Mouse (Mus musculus) cerebellum, adult 11-12 months (tissue): ENCODE data around the gene Rock2.
"Not testable (repeated sequence)": the region's sequence is repeated elsewhere in the genome, so short reads cannot be mapped to it uniquely, and the experiment has no call there.

ENCODE experiments used
- DNase-seq: peaks from one replicate; pipeline ENCODE4 v3.0.0; 2022

Gene Rock2

GRCm38 (mm10) chr12:17001211-17001610 is 106.5 kb downstream of the Rock2 start:
- DNase-seq: no peak

- no peak for DNase-seq
Measured at GRCm38 (mm10) chr12:17009466-17009865, 114.8 kb downstream of the Rock2 start.

- DNase-seq: peak; percentile 29
Measured at GRCm38 (mm10) chr12:17011100-17011870, 116.6 kb downstream of the Rock2 start, which contains the start of gene 2410004P03Rik. TSS of gene 2410004P03Rik (minus strand) at chr12:17011727.

GRCm38 (mm10) chr12:17012067-17012899 is 117.6 kb downstream of the Rock2 start:
- no peak for DNase-seq

- DNase-seq: no peak
Measured at GRCm38 (mm10) chr12:17015711-17016110, 121.0 kb downstream of the Rock2 start.

GRCm38 (mm10) chr12:17018468-17018867 is 123.8 kb downstream of the Rock2 start:
- no peak for DNase-seq

- DNase-seq: not testable (repeated sequence)
Measured at GRCm38 (mm10) chr12:17021125-17021524, 126.4 kb downstream of the Rock2 start.

- no peak for DNase-seq
Measured at GRCm38 (mm10) chr12:17022145-17022544, 127.5 kb downstream of the Rock2 start.

GRCm38 (mm10) chr12:17024554-17025110 is 129.9 kb downstream of the Rock2 start:
- DNase-seq: no peak

GRCm38 (mm10) chr12:17032694-17033463 is 138.2 kb downstream of the Rock2 start:
- DNase-seq: peak; percentile 36

GRCm38 (mm10) chr12:17033464-17033841 is 138.8 kb downstream of the Rock2 start:
- DNase-seq: no peak

- DNase-seq: no peak
Measured at GRCm38 (mm10) chr12:17034671-17035070, 140.0 kb downstream of the Rock2 start.

- DNase-seq: no peak
Measured at GRCm38 (mm10) chr12:17035128-17035527, 140.4 kb downstream of the Rock2 start.

GRCm38 (mm10) chr12:17036532-17036931 is 141.8 kb downstream of the Rock2 start:
- no peak for DNase-seq

- no peak for DNase-seq
Measured at GRCm38 (mm10) chr12:17037053-17037610, 142.4 kb downstream of the Rock2 start.
